Mouse (Mus musculus) urinary bladder, postnatal 36 days (tissue): Measurements from ENCODE around the gene Vrk3.

ENCODE experiments used
- DNase-seq, 2 experiments: peaks; one replicate each; pipeline ENCODE4 v3.0.0; 2022; ENCODE audit warnings: low spot score in 2 of 2, mixed read lengths in 1 of 2

Vrk3 gene

DNA sequence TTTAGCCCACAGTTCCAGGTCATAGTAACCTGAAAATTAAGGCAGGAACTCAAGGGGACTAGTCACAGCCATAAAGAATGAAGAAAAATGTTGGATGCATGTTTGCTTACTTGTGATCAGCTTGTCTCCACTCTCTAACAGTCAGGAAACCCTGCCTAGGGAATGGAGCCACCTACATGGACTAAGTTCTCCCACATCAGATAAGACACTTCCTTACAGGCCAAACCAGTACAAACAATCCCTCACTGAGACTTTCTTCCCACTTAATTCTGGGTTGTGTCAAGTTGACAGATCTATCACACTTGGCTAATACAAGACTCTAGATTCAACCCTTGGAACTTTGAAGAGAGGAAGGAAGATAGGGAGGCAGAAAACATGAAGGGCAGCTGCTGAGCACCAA, 12.2 kb downstream of the Vrk3 start:
- DNase-seq = no peak

DNA sequence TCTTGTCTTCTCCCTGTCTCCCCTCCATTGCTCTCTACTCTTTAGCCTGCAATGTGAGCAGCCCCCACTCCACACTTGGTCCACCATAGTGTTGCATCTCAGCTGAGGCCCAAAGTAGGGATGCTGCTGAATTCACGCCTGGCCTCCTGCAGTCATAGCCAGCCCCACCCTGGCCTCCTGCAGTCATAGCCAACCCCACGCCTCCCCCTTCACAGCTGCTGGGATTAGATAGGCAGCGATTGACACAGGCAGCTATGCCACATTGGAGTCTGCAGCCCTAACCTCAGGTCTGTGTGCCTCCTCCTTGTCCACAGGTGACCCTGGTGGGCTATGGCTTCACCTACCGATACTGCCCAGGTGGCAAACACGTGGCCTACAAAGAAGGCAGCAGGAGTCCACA, 19.9 kb downstream of the Vrk3 start:
- DNase-seq = no peak

DNA sequence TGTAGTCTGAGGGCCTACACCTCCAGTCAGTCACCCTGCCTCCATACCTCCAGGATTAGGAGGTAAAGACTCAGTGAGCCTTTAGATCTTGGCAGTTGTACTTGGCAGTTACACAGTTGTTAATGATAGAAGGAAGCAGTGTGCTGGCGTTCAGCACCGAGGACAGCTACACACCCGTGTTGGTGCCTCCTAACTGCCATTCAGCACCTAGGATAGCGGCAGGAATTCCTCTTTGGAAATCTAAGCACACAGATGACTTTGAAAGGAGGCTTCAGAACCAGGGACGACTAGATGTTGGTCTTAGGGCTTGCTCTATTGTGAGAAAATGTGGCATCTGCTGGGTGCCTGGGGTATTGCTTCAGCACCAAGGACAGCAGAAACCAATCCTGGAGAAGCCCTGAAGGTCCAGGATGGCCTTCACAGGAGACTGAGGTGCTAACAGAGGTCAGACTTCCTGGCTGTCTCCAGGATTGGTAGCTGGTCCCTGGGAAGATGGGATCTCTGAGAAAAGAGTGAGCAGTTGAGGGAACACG, 21.9 kb downstream of the Vrk3 start:
- peak; percentile 26 to 52 for DNase-seq

DNA sequence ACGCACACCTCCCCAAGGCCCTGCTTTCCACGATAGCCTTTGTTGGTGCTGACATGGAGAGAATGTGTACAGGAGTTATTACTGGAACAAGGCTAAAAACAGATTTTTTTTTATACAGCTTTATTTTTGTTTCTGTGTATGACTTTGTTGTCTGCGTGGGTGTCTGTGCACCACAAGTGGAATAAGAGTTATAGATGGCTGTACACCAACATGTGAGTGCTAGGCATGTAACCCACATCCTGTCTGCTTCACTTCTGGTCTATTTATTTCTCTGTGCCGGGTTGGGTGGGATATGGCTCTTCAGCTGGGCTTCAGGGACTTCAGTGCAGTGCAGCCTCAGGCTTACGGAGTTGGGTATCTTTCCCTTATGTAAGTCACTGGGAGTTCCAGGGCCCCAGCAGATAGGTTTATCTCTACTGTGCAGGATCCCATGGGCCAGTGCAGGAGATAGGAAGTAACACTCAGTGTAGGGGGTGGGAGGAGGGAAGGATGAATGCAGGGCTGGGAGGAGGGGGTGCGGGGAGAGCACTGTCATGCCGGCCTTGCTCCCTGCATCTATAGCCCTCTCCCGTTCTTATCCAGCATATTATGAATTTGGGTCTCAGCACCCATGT, 24.5 kb downstream of the Vrk3 start:
- no peak for DNase-seq

DNA sequence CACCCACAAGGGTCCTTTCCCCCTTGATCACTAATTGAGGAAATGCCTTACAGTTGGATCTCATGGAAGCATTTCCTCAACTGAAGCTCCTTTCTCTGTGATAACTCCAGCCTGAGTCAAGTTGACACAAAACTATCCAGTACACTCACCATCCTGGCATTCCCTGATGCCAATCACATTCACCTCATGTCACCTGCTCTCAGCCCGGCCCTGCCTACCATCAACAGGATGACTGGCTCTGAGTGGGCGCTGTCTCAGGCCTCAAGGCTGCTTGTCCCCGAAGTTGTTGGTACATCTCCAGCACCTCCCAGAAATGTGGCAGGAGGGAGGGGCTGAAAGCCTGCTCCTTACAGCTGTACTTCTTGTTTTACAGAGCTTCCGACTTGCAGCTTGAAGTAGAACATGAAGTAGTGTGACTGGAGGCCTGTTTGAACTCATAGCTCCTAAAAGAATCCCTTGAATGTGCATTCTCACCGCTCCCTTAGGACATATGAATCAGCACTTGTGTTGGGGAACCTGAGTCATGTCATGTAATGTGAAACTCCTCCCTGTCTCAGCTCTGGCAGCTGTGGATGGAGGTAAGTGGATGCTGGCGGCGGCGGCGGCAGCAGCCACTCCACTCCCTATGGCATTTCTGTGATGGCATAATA, 28.8 kb downstream of the Vrk3 start:
- DNase-seq = no peak

DNA sequence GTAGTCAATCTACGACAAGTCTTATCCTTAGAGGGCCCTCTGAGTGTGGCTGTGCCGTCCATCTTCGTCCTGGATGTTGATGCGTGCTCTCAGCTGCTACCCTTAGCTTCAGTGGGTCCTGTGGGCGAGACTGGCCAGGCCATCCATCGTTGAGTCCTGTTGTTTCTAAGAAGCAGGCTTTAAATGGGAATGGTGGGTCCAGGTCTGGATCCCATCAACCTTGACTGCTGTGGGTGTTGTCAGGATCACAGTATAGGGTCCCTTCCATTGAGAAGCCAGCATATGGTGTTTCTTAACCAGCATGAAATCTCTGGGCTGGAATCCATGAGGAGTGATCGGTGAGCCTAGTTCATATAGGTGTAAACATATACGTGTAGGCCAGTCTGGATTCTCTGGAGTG, 31.9 kb downstream of the Vrk3 start:
- DNase-seq = no peak

DNA sequence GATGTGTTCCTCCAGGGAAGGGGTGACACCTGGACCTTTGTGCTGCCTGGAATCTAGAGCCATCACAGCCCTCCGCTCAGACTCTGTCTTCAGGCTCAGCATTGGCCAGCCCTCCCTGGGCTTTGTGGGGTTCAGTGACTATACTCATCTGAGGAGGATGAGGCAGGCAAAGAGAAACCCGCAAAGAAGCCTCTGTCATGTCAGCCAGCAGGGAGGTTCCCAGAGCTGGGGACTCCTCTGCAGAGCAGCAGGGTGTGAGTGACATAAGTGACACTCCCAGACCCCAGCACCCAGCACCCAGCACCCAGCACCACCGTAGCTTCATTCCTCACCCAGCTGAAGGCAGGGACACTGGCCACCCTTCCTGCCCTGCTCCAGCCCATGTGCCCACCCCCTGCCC, 41.3 kb downstream of the Vrk3 start:
- no peak for DNase-seq

DNA sequence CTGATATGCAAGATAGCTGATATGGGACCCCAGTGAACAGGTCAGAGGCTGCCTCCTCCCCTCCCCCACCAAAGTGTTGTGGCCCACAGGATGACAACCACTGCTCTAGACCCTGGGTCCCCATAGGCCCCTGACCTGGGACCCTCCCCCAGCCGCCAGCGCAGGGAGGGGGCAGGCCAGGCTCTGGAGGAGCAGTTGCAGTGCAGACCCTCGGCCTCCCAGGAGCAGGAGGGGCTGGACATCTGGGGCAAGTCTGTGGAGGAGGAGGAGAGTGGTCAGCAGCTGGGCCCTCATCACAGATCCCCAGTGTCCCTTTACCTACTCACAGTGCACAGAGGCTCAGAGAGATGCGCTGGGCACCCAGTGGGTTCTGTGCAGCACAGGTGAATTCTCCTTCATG, 41.9 kb downstream of the Vrk3 start:
- DNase-seq = no peak

DNA sequence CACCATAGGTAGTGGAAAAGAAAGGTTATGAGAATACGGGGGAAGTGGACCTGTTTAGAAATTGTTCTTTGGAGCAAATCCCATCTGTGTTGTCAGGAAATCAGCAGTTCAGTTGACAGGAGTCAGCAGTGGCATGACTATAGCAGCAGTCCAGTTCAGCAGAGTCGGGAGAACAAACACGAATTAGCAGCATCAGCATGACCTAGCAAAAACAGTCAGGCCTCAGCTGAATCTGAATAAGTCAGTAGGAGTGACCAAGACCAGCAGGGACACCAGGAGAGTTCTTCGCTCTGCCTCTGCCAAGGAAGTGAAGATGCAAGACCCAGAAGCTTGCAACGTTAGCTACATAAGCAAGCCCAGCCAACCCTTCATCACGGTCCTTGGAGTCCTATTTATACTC, 44.6 kb downstream of the Vrk3 start:
- DNase-seq = no peak

DNA sequence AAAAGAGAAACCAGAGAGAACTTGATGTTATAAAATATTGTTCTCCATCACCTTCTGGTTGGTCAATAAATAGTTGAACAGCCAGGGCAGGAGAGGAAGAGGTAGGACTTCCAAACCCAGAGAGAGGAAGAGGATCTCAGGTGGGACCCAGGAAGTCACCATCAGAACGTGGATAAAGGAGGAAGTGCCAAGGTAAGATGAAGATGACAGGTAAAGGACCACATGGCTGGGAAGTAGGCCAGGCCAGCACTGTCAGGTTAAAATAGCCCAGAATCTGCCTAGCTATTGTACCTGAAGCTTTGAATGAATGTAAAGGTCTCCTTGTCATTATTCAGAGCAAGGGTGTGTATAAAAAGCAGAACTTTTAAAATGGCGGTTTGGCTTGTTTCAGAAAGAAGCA, 60.7 kb downstream of the Vrk3 start:
- no peak for DNase-seq

DNA sequence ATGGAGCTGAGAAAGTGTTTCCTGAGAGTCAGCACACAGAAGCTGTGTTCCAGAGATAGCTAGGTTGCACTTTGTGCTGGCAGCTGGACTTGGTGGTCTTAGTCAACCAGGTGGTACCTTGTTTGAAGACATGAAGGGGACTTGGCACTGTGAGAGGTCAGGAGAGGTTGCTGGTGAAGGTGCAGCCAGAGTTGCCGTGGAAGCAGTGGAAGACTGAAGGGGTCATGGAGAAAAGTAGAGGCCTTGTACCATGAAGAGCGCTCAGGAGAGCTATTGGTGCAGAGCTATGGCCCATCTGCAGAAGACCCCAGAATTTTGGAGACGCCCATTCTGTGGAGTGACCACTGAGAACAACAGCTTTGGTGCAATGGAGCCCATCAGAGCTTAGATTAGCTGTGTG, 61.3 kb downstream of the Vrk3 start:
- no peak for DNase-seq

DNA sequence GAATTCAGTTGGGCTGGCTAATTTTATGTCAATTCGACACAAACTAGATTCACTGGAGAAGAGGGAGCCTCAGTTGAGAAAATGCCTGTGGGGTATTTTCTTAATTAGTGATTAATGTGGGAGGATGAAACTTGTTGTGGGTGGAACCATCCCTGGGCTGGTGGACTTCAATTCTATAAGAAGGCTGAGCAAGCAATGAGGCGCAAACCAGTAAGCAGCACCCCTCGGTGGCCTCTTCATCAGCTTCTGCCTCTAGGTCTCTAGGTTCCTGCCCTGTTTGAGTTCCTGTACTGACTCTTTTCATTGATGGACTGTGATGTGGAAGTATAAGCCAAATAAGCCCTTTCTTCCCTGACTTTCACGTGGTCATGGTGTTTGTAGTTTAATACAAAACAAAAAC, 62.2 kb downstream of the Vrk3 start:
- no peak for DNase-seq

DNA sequence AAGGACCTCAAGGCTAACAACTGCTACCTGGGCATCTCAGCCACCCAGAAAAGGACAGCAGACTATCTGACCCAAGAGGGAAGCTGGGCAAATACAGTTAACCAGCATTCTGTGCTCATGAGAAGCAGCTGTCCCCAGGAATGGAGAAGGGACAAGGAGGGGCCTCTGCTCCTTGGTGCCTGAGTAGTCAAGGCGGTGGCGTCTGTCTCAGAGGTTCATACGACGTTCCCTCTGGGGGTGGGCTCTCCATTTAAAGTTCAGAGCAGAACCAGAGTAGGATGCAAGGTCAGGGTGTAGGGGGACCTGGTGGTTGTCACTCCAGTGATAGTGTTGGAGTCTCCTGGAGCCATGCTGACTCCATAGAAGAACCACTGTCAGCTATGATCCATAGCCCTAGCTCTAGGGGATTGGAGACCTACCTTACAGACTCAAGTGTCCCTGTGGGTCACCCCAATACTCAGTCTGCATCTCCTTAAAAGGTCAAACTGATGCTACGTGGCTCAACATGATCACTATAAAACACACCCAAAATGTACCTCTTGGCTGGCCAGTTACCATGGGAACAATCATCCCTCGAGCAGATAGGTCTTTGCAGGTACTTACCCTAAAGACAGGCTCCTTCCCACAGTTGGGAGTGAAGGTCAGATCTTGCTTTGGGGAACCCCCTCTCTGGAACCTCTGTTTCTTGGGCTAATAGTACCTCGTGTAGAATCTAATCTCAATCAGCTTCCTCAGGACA, 62.8 kb downstream of the Vrk3 start:
- DNase-seq = no peak

DNA sequence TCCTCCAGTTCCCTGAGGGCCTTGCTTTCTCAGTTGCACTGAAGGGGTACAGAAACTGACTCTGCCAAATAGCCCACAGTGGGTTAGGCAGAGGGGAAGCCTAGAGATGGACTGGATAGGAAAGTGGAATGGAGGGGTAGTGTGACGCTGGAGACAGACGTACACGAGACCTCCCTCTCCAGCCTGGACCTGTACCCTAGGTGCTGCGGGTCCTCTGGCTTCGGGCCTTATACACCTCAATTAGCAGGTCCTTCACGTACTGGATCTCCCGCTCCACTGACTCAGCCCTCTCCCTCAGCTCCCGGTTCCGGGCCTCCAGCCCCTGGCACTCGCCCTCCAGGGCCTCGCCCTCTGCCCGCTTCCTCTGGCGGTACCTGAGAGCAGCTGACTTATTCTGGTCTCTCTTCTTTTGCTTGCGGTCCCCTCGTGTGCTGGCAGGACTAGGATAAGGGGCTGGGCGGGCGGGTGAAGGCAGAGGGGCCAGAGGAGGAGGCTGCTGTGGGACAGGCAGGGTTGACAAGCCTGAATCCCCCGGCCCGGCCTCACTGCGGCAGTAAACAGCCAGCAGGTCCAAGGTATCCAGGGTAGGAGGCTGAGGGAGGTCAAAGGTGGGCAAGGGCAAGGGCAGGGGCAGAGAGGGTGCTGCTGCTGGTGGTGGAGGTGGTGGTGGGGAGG, 64.6 kb downstream of the Vrk3 start:
- no peak for DNase-seq

DNA sequence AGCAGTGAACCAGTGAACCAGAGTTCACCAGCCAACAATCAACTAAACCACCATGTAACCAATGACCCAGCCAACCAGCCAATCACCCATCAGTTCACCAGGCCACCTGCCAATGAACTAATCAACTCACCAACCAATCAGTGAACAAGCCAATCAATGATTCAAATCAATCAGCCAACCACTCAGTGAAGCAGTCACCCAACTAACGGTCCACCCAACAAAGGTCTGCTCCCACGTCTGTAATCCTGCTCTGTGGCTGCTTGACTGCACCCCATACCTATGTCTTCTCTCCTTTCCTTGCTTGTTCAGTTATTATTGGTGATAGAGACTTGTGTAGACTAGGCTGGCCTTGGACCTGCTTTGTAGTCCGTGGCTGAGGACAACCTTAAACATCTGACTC, 65.8 kb downstream of the Vrk3 start:
- DNase-seq = no peak

DNA sequence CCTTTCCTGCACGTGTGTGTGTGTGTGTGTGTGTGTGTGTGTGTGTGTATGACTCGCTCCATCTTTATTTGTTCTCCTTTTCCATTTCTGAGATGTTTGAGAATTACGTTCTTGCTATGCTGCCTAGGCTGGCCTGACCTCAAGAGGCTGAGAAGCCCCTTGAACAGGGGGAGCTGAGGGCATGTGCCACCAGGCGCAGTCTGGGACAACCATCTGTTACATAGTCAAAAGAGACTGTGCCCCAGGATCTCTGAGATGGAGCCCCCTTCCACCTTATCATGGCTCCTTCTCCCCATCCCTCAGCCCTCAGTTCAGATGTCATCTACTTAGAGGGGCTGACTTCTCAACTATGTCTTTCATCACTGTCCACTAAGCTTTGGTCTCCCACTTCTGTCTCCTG, 66.2 kb downstream of the Vrk3 start:
- DNase-seq = no peak

DNA sequence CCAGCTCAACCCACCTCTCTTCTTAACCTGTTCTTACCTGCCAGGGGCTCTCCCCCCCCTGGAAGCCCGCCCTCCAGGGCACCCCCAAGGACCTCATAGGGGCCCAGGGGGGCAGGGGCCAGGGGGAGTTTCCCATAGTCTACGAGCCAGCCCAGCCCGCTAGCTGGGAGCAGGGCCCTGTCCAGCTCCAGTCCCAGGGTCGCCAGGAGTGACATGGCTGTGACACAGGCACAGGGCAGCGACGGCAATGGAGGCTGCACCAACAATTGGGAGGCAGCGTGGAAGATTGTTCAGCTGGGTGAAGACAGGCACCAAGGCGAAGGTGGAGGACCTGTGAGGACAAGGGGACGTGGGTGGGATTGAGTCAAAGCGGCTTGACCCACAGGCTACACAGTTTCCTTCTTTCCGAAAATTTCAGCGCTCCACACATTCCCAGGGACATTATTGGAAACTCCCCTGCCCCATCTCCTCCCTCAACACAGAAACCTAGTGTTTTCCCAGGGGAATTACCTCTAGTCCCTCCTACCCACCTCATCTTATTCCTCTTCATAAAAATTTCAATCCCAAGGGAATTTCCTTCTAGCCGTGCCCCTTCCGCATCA, 66.8 kb downstream of the Vrk3 start:
- no peak for DNase-seq

DNA sequence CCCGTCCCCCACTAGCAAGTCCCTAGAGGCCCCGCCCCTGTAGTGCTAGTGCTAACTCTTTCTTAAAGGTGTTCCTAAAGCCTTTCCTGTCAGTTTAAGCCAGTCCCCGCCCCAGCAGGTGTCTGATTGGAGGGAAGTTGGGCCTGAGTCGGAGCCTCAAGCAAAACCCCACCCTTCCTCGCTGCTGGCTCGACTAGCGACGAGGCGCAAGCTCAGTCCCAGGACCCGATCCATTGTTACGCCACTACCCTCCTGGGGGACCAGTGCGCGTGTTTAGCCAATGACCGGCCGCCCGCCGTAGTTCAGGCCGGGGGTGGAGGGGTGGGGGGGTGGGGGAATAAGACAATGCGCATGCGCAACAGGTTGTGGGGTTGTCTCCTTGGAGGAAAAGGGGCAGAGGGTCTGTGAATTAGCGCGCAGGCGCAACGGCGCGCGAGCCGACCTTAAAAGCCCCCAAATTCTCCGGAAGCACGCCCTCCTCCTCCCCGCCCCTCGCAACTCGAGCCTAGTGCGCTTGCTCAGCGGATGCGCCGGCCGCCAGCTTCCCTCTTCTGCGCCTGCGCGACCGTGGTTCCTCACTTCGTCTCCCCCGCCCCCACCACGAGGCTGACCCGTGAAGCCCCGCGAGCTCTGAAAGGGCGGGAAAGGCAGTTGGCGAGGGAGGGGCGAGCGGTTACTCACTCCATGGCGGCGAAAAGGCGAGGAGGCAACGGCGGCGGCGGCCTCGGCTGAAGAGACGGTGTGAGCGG, 67.7 kb downstream of the Vrk3 start, which contains the start of the genes Nup62 and Il4i1:
Gene Nup62 (plus strand): TSS at position 368 of the 749 bp plus-strand sequence.
Gene Il4i1 (plus strand): TSS at position 667 of the 749 bp plus-strand sequence.
- peak; percentile 97 to 98 for DNase-seq

DNA sequence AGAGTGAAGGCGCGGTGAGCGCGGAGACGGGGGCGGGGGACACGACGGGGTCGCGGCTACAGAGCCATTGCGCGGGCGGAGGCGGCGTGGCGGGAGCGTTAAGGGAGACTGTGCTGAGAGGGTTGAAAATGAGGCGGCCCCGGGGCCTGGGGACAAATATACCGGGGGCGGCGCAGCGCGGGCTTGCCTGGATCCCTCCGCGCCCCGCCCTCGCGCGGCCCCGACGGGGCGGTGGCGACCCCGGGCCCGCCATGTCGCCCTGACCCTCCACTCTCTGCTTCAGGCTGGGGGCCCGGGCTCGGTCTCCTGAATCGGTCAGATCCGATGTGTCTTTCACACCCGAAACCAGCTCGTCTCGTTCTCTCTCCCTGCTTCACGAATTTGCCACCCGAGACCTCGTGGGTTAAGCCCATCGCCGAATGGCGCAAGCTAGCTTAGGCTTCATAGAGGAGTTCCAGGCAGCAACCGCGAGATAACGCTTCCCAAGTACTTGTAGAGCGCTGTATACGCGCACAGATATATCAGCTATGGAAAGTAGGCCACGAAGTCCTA, 68.3 kb downstream of the Vrk3 start, which contains the start of gene Atf5:
Gene Atf5 (minus strand): TSS at position 189 of the 552 bp plus-strand sequence.
- peak in 1 of 2 experiments; percentile 63 for DNase-seq

DNA sequence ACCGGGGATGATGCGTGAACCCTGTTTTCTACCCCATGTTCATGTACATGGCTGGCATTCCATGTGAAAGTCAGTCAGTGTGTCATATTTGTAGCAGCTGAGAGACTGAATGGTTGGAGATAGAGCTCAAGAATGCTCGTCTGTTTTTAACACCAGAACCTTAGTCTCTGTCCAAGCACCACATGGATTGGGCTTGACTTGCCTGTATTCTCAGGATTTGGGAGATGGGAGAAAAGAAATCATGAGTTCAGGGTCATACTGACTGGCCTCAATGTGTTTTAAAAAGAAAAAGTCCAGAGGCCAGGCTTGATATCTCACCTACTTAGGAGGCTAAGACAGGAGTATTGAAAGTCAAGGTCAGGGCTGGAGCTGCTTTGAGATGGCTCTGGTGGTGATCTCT, 69.2 kb downstream of the Vrk3 start:
- no peak for DNase-seq

DNA sequence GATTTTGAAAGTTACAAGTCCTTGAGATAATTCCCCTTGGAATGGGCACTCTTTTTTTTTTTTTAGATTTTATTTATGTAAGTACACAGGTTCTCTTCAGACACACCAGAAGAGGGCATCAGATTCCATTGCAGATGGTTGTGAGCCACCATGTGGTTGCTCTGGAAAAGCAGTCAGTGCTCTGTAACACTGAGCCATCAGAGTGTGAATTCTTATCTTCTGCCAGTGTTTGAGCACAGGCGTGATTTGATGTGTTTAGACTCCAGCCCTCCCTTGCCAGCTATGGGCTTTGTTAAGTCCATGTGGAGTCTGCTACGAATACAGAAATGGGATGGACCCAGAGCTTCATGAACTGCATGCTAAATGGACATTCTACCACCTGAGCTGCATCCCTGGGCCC, 70.0 kb downstream of the Vrk3 start:
- no peak for DNase-seq
